Mouse (Mus musculus) effector memory CD4-positive, alpha-beta T cell, adult 5 months (primary cell): ENCODE results near the gene Cnn3. TPM values are rescaled to one million over a fixed set of nuclear protein-coding genes. Genes with fewer than 3 reads are reported as not detected.

Experiments used
- polyA plus RNA-seq: library from polyadenylated mRNA; unstranded; fragments of 100-300 nt; shearing (Covaris generic); gene quantifications from one replicate; pipeline ENCODE4 v1.2.1, GENCODE M21; 2017

Gene Cnn3
- 6.6 TPM for polyA plus RNA-seq

DNA sequence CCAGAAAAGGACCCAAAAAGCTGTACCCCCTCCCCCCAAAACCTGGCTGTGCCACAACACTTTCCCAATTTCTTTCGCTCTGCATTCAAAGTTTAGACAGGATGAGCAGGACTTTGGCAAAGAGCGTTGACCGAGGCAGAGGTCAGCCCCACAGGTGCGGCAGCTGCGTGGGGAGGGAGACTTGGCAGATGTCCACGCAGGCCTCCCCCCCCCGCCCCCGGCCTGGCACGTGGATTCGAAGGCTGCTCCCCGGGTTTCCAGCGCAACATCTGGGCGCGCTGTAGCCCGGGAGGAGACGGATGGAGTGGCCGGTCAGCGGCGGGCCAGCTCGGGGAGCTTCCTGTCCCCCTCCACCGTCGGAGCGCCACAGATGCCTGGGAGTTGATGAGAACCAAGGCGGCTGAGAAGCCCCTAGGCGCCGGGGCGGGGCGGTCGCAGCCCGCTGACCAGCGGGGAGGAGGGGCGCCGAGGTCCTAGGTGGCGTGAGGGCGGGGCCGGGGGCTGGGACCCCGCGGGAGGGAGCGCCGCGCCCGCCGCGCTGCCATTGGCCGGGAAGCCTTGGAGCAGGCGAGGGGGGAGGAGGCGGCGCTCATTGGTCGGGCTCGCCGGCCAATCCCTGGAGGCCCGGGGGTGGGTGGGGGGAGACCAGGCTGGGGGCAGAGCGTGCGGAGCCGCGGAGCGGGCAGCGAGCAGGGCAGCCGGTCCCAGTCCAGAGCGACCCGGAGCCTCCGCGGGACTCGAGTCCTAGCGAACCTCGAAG is at the start of gene Cnn3:
Cnn3 (plus strand) TSS at position 637 of the 760 bp plus-strand sequence.

Other genes starting within 250 kb of the Cnn3 start
- gene Tmem56, start 143.4 kb upstream of the Cnn3 start, polyA plus RNA-seq, result not detected
- gene Alg14, start 134.7 kb upstream of the Cnn3 start, polyA plus RNA-seq, result 10.3 TPM
- not detected for gene Slc44a3, start 105.9 kb downstream of the Cnn3 start, polyA plus RNA-seq
- not detected for gene 4930432M17Rik, start 244.3 kb downstream of the Cnn3 start, polyA plus RNA-seq